In the genomic region with DNA sequence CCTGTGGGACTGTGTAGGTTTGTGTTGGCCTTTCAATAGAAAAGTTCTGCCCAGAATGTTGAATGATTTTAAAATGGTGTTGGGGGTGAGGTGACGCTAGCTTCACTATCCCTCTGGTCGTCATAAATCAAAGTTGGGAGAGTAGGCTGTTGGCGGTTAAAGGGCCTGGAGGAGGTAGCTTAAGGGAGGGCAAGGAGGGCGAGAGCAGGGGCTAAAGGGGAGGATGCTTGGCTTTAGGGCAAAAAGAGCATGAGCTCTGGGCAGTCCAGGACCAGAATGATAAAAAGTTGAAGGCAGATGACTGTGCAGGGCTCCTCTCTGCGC, we compare ENCODE assay signal across 9 mouse cellular contexts. TPM values are rescaled to one million over a fixed set of nuclear protein-coding genes. Genes with fewer than 3 reads are reported as not detected.
A peak's percentile ranks its signal among the peaks of the same experiment; 100 is the strongest.
DNase-seq lines count a peak whose midpoint lies in the region; ATAC-seq and TF ChIP-seq lines count a peak whose summit lies in the region.
"Had no signal": no experiment of that assay in that cellular context is flagged by ENCODE, and none has a peak within 500 bp of the region (broad histone marks: within the 10 kb centered on the region; RNA-seq: fewer than 3 reads in every experiment).

No protein-coding gene starts in this region.

- H3K36me3 ChIP-seq in heart, adult 2 months (ENCODE audit: control insufficient read depth, insufficient read depth, low read length) = no peaks in the 10 kb centered on the region
- H3K36me3 ChIP-seq in lung, embryonic 14.5 days (ENCODE audit: insufficient read depth) = no peaks in the 10 kb centered on the region
- no peaks in the 10 kb centered on the region for H3K36me3 ChIP-seq in hindbrain, embryonic 16.5 days (ENCODE audit: control insufficient read depth, insufficient read depth, low read length)
- H3K36me3 ChIP-seq in neural tube, embryonic 14.5 days (ENCODE audit: control insufficient read depth, insufficient read depth, low read length) = no peaks in the 10 kb centered on the region

- peaks cover 11% of the 10 kb centered on the region for H3K4me1 ChIP-seq in heart, adult 2 months (ENCODE audit: control insufficient read depth, insufficient read depth, low read length)
- H3K4me1 ChIP-seq in lung, embryonic 14.5 days (ENCODE audit: insufficient read depth) = peaks cover 31% of the 10 kb centered on the region
- peaks cover 13% of the 10 kb centered on the region for H3K4me1 ChIP-seq in hindbrain, embryonic 16.5 days (ENCODE audit: control insufficient read depth, insufficient read depth, low read depth, low read length)
- H3K4me1 ChIP-seq in neural tube, embryonic 14.5 days (ENCODE audit: control insufficient read depth, insufficient read depth, low read length) = peaks cover 14% of the 10 kb centered on the region; the same call in 1 of the 2 replicates

- H3K4me3 ChIP-seq in heart, adult 2 months = no peak overlapping the region
- no peak overlapping the region for H3K4me3 ChIP-seq in lung, embryonic 14.5 days (ENCODE audit: low read depth, low read length)
- no peak overlapping the region for H3K4me3 ChIP-seq in hindbrain, embryonic 16.5 days (ENCODE audit: low read length)
- H3K4me3 ChIP-seq in neural tube, embryonic 14.5 days (ENCODE audit: low read depth, low read length) = no peak overlapping the region
- H3K4me3 ChIP-seq: erythroblast, embryonic 14.5 days had no signal

- no peak for TF ChIP-seq CTCF in heart, adult 2 months (IDR thresholded peaks at IDR 0.05)
- TF ChIP-seq CTCF in lung, embryonic 14.5 days (IDR thresholded peaks at IDR 0.05; ENCODE audit: low read depth) = no peak

- H3K4me2 ChIP-seq in lung, embryonic 14.5 days = 0 out of 2 replicates have a peak overlapping the region, but pooled peaks have one; percentile 27
- no peak overlapping the region for H3K4me2 ChIP-seq in hindbrain, embryonic 16.5 days (ENCODE audit: low read length)
- H3K4me2 ChIP-seq in neural tube, embryonic 14.5 days (ENCODE audit: low read depth, low read length) = no peak overlapping the region

- no peak for DNase-seq in heart, adult 2 months
- DNase-seq in heart, adult 8-10 months (ENCODE audit: low spot score) = no peak
- no peak for DNase-seq in lung, embryonic 14.5 days
- DNase-seq in lung, postnatal 14 days = no peak
- DNase-seq in right cerebral cortex, adult 2 months (ENCODE audit: low spot score in 2 of 2) = no peak

- H3K9me3 ChIP-seq in lung, embryonic 14.5 days (ENCODE audit: low read depth, low read length) = no peaks in the 10 kb centered on the region
- H3K9me3 ChIP-seq in hindbrain, embryonic 16.5 days (ENCODE audit: control insufficient read depth, low read length) = no peaks in the 10 kb centered on the region
- no peaks in the 10 kb centered on the region for H3K9me3 ChIP-seq in neural tube, embryonic 14.5 days (ENCODE audit: control insufficient read depth, low read length)

- H3K79me2 ChIP-seq in heart, adult 2 months (replicated peaks; ENCODE audit: control insufficient read depth, insufficient read depth, low read length) = no peaks in the 10 kb centered on the region

- H3K27me3 ChIP-seq in heart, adult 2 months (ENCODE audit: control insufficient read depth, insufficient read depth, low read length) = no peaks in the 10 kb centered on the region
- H3K27me3 ChIP-seq in lung, embryonic 14.5 days (ENCODE audit: insufficient read depth, low read length) = no peaks in the 10 kb centered on the region
- H3K27me3 ChIP-seq in hindbrain, embryonic 16.5 days (replicated peaks; ENCODE audit: control insufficient read depth, insufficient read depth, low read length) = no peaks in the 10 kb centered on the region
- H3K27me3 ChIP-seq in neural tube, embryonic 14.5 days (ENCODE audit: control insufficient read depth, insufficient read depth, low read length) = no peaks in the 10 kb centered on the region

- H3K9ac ChIP-seq in heart, adult 2 months (ENCODE audit: low read depth, low read length) = no peak overlapping the region
- no peak overlapping the region for H3K9ac ChIP-seq in lung, embryonic 14.5 days
- H3K9ac ChIP-seq in hindbrain, embryonic 16.5 days (ENCODE audit: low read depth, low read length) = no peak overlapping the region
- no peak overlapping the region for H3K9ac ChIP-seq in neural tube, embryonic 14.5 days (replicated peaks; ENCODE audit: low read depth, low read length)

- TF ChIP-seq EP300 in heart, adult 2 months (IDR thresholded peaks at IDR 0.05; ENCODE audit: insufficient read depth, low read depth, low read length) = no peak

- peak overlapping the region; percentile 70 for H3K27ac ChIP-seq in heart, adult 2 months
- H3K27ac ChIP-seq in lung, embryonic 14.5 days (ENCODE audit: low read depth) = peak overlapping the region; percentile 88
- peak overlapping the region; percentile 64 for H3K27ac ChIP-seq in hindbrain, embryonic 16.5 days (ENCODE audit: low read depth, low read length)
- peak overlapping the region; percentile 69 for H3K27ac ChIP-seq in neural tube, embryonic 14.5 days (ENCODE audit: low read depth, low read length)

- WGBS in heart, adult 2 months = 67% methylated on average over 5 of the region's 5 CpGs
- WGBS in lung, embryonic 14.5 days = 29% methylated on average over 5 of the region's 5 CpGs
- 70% methylated on average over 5 of the region's 5 CpGs for WGBS in hindbrain, embryonic 16.5 days
- whole genome bisulfite sequencing in neural tube, embryonic 14.5 days = 44% methylated on average over 5 of the region's 5 CpGs

- intact Hi-C loops in heart, adult 2 months (cut with DNase I) = no loop called here

- TF ChIP-seq POLR2A in heart, adult 2 months (IDR thresholded peaks at IDR 0.05; ENCODE audit: insufficient read depth, low read depth, low read length) = no peak

- ATAC-seq in lung, embryonic 14.5 days (ENCODE audit: insufficient read depth) = no peak; the same call in 1 of the 2 replicates
- no peak for ATAC-seq in hindbrain, embryonic 16.5 days
- 0 out of 2 replicates have a peak, but pooled peaks have one; percentile 9 for ATAC-seq in neural tube, embryonic 14.5 days (ENCODE audit: low read depth)
- ATAC-seq in megakaryocyte, adult 5-6 weeks (ENCODE audit: poor library complexity, severe bottlenecking) = no peak

RNA-seq across cellular contexts. Expression of gene Haao, which starts 42.6 kb away (rescaled TPM):
- under 1 TPM; 0.25 to 0.29 TPM for total RNA-seq in heart, adult 2 months (2021)
- polyA plus RNA-seq in heart, adult 2 months (2012; rRNA removed) = 1.2 and 1.4 TPM in 2 replicates
- under 1 TPM in 1 of 4 experiments, not detected in 3; 0.56 TPM for total RNA-seq in heart, adult 8-10 months (2022)
- polyA plus RNA-seq in lung, embryonic 14.5 days (2014; fragmentation: Nextera tagmentation; extraction: Ambion mirVana) = 0.21 TPM in 1 of 2 replicates, not detected in the other
- polyA plus RNA-seq in hindbrain, embryonic 16.5 days (2015; fragmentation: Nextera tagmentation; extraction: Ambion mirVana) = 0.15 and 0.51 TPM in 2 replicates
- 0.16 TPM in 1 of 2 replicates, not detected in the other for polyA plus RNA-seq in neural tube, embryonic 14.5 days (2014; fragmentation: Nextera tagmentation; extraction: Ambion mirVana)
- 62.7 and 66.8 TPM in 2 replicates for total RNA-seq in megakaryocyte, adult 5-6 weeks (2015)
- total RNA-seq in megakaryocyte, adult 5-6 weeks (2017) = 52.6 and 53.5 TPM in 2 replicates
- polyA plus RNA-seq: erythroblast, embryonic 14.5 days had no signal
